Mouse (Mus musculus) forebrain, embryonic 11.5 days (tissue): ENCODE results near the gene Gm10959. TPM values are rescaled to one million over a fixed set of nuclear protein-coding genes. Genes with fewer than 3 reads are reported as not detected.

ENCODE experiments used
- ATAC-seq: fragments of 200-750 bp; cut with Nextera tagmentation; replicated peaks from 2 replicates; pipeline ENCODE4 v1.8.0; 2017; ENCODE audit warnings: moderate TSS enrichment; ENCODE audit not compliant: low FRiP score
- DNase-seq: peaks from one replicate; pipeline ENCODE4 v3.0.0-alpha.2; 2017; ENCODE audit warnings: low spot score
- H3K27ac ChIP-seq: fragments of 300-500 bp; sonication (generic); 2 replicates; pipeline ENCODE4 v1.5.1; 2014; ENCODE audit warnings: low read depth, low read length
- H3K27me3 ChIP-seq: fragments of 300-500 bp; sonication (generic); 2 replicates; pipeline ENCODE4 v1.6.1; 2014; ENCODE audit warnings: mild to moderate bottlenecking, low read length, mixed read lengths; ENCODE audit not compliant: control insufficient read depth, insufficient read depth
- H3K36me3 ChIP-seq: fragments of 300-500 bp; sonication (generic); 2 replicates; pipeline ENCODE4 v1.6.1; 2014; ENCODE audit warnings: mild to moderate bottlenecking, low read length, moderate library complexity, mixed read lengths; ENCODE audit not compliant: control insufficient read depth, insufficient read depth
- H3K4me1 ChIP-seq: fragments of 300-500 bp; sonication (generic); replicated peaks from 2 replicates; pipeline ENCODE4 v1.6.1; 2014; ENCODE audit warnings: low read length, mixed read lengths; ENCODE audit not compliant: control insufficient read depth, insufficient read depth
- H3K4me2 ChIP-seq: fragments of 300-500 bp; sonication (generic); 2 replicates; pipeline ENCODE4 v1.6.1; 2014; ENCODE audit warnings: low read depth, mild to moderate bottlenecking, low read length, moderate library complexity, mixed read lengths; ENCODE audit not compliant: severe bottlenecking
- H3K4me3 ChIP-seq: fragments of 300-500 bp; sonication (generic); 2 replicates; pipeline ENCODE4 v1.5.1; 2014; ENCODE audit warnings: low read depth, low read length
- H3K9ac ChIP-seq: fragments of 300-500 bp; sonication (generic); 2 replicates; pipeline ENCODE4 v1.6.1; 2014; ENCODE audit warnings: low read length
- H3K9me3 ChIP-seq: fragments of 300-500 bp; sonication (generic); 2 replicates; pipeline ENCODE4 v1.6.1; 2016; ENCODE audit warnings: low read length, mixed read lengths; ENCODE audit not compliant: control insufficient read depth
- WGBS: fragments of 180-500 bp; shearing (Covaris S2); extraction: QIAGEN DNeasy Blood & Tissue Kit; methylation state at CpG from one replicate; pipeline ENCODE4 v1.1.7; 2014; 5-methylcytosine and 5-hydroxymethylcytosine counted together
- polyA plus RNA-seq: library from polyadenylated mRNA; unstranded; fragments of >200 nt; fragmentation: Nextera tagmentation; extraction: Ambion mirVana; gene quantifications from 2 replicates; pipeline ENCODE4 v1.2.1, GENCODE M21; 2014

Gm10959 gene
- polyA plus RNA-seq, 1 experiment from 2014 or later, result not detected

- no peak overlapping the region for H3K9ac ChIP-seq
- H3K9me3 ChIP-seq, result no peaks in the 10 kb centered on the region
- WGBS, result 83% methylated on average over 2 of the region's 2 CpGs
- no peaks in the 10 kb centered on the region for H3K4me1 ChIP-seq
- no peak overlapping the region for H3K27ac ChIP-seq
- no peak for ATAC-seq
- DNase-seq, result no peak
- H3K4me2 ChIP-seq, result no peak overlapping the region
- H3K27me3 ChIP-seq, result no peaks in the 10 kb centered on the region
- H3K36me3 ChIP-seq, result no peaks in the 10 kb centered on the region
- H3K4me3 ChIP-seq, result no peak overlapping the region
These were observed 11.3 kb downstream of the Gm10959 start for GRCm38 (mm10) chr3:122907841-122908240.

GRCm38 (mm10) chr3:122903746-122904433 is 15.3 kb downstream of the Gm10959 start:
- Histone ChIP-seq H3K4me1 (no peaks in the 10 kb centered on the region), H3K9me3 (no peaks in the 10 kb centered on the region), H3K4me2 (no peak overlapping the region), H3K27ac (no peak overlapping the region), H3K36me3 (no peaks in the 10 kb centered on the region), H3K27me3 (no peaks in the 10 kb centered on the region), H3K4me3 (no peak overlapping the region), H3K9ac (no peak overlapping the region)
- ATAC-seq, result peak; percentile 83
- WGBS, result 43% methylated on average over 12 of the region's 12 CpGs
- peak; percentile 71 for DNase-seq

GRCm38 (mm10) chr3:122898254-122898653 is 20.9 kb downstream of the Gm10959 start:
- no peak overlapping the region for H3K4me3 ChIP-seq
- WGBS, result 65% methylated on average over 6 of the region's 6 CpGs
- DNase-seq (no peak), ATAC-seq (no peak)
- H3K27me3 ChIP-seq, result no peaks in the 10 kb centered on the region
- no peaks in the 10 kb centered on the region for H3K4me1 ChIP-seq
- no peak overlapping the region for H3K9ac ChIP-seq
- H3K27ac ChIP-seq, result no peak overlapping the region
- H3K9me3 ChIP-seq, result no peaks in the 10 kb centered on the region
- H3K4me2 ChIP-seq, result no peak overlapping the region
- no peaks in the 10 kb centered on the region for H3K36me3 ChIP-seq

GRCm38 (mm10) chr3:122895189-122895731 is 23.9 kb downstream of the Gm10959 start:
- Histone ChIP-seq H3K27me3 (no peaks in the 10 kb centered on the region), H3K4me2 (no peak overlapping the region), H3K4me1 (no peaks in the 10 kb centered on the region), H3K4me3 (no peak overlapping the region), H3K9ac (no peak overlapping the region), H3K9me3 (no peaks in the 10 kb centered on the region), H3K36me3 (no peaks in the 10 kb centered on the region), H3K27ac (no peak overlapping the region)
- whole genome bisulfite sequencing, result 91% methylated on average over 11 of the region's 11 CpGs
- ATAC-seq (no peak), DNase-seq (no peak)

GRCm38 (mm10) chr3:122894772-122895171 is 24.4 kb downstream of the Gm10959 start, which contains the start of gene Fabp2:
Fabp2 (plus strand) TSS chr3:122895072.
- WGBS, result 92% methylated on average over 3 of the region's 3 CpGs
- Histone ChIP-seq H3K27ac (no peak within 1 kb of the TSS), H3K36me3 (no peaks in the 10 kb centered on the region)

GRCm38 (mm10) chr3:122888371-122888819 is 30.8 kb downstream of the Gm10959 start:
- H3K4me1 ChIP-seq, result no peaks in the 10 kb centered on the region
- H3K27me3 ChIP-seq, result no peaks in the 10 kb centered on the region
- no peak overlapping the region for H3K4me2 ChIP-seq
- ATAC-seq, result no peak
- DNase-seq, result no peak
- no peaks in the 10 kb centered on the region for H3K36me3 ChIP-seq
- H3K9me3 ChIP-seq, result no peaks in the 10 kb centered on the region
- H3K9ac ChIP-seq, result no peak overlapping the region
- WGBS, result 93% methylated on average over 5 of the region's 5 CpGs
- H3K27ac ChIP-seq, result no peak overlapping the region
- no peak overlapping the region for H3K4me3 ChIP-seq

More at GRCm38 (mm10) chr3:122894772-122895171, 24.4 kb downstream of the Gm10959 start, which contains the start of gene Fabp2:
- no peaks in the 10 kb centered on the region for H3K9me3 ChIP-seq
- no peak for DNase-seq
- no peaks in the 10 kb centered on the region for H3K27me3 ChIP-seq
- H3K4me1 ChIP-seq, result no peaks in the 10 kb centered on the region
- H3K4me3 ChIP-seq, result no peak within 1 kb of the TSS
- H3K9ac ChIP-seq, result no peak within 1 kb of the TSS
- no peak within 1 kb of the TSS for H3K4me2 ChIP-seq
- ATAC-seq, result no peak

GRCm38 (mm10) chr3:122887505-122888301 is 31.5 kb downstream of the Gm10959 start:
- Histone ChIP-seq H3K4me3 (no peak overlapping the region), H3K9ac (no peak overlapping the region), H3K27ac (no peak overlapping the region), H3K9me3 (no peaks in the 10 kb centered on the region), H3K27me3 (no peaks in the 10 kb centered on the region), H3K36me3 (no peaks in the 10 kb centered on the region), H3K4me2 (no peak overlapping the region), H3K4me1 (no peaks in the 10 kb centered on the region)
- ATAC-seq (no peak), DNase-seq (no peak)
- WGBS, result 77% methylated on average over 4 of the region's 4 CpGs

- Histone ChIP-seq H3K4me1 (no peaks in the 10 kb centered on the region), H3K4me2 (no peak overlapping the region), H3K9me3 (no peaks in the 10 kb centered on the region), H3K27me3 (no peaks in the 10 kb centered on the region), H3K4me3 (no peak overlapping the region), H3K36me3 (no peaks in the 10 kb centered on the region), H3K9ac (no peak overlapping the region), H3K27ac (no peak overlapping the region)
- no peak for DNase-seq
- 88% methylated on average over 8 of the region's 8 CpGs for WGBS
- ATAC-seq, result no peak
These were observed 40.4 kb downstream of the Gm10959 start for GRCm38 (mm10) chr3:122878705-122879315.
